Mouse (Mus musculus) kidney, embryonic 16.5 days (tissue): Measurements from ENCODE around the gene Atp6v1g2. TPM values are rescaled to one million over a fixed set of nuclear protein-coding genes. Genes with fewer than 3 reads are reported as not detected.
"Not testable (repeated sequence)": the region's sequence is repeated elsewhere in the genome, so short reads cannot be mapped to it uniquely, and the experiment has no call there.

Source experiments
- ATAC-seq: fragments of 200-750 bp; cut with Nextera tagmentation; 2 replicates; pipeline ENCODE4 v1.8.0; 2017; ENCODE audit warnings: moderate TSS enrichment; ENCODE audit not compliant: low FRiP score, low TSS enrichment
- H3K27ac ChIP-seq: fragments of 300-500 bp; sonication (generic); 2 replicates; pipeline ENCODE4 v1.5.1; 2014; ENCODE audit warnings: low read length
- H3K27me3 ChIP-seq: fragments of 300-500 bp; sonication (generic); 2 replicates; pipeline ENCODE4 v1.6.1; 2014; ENCODE audit warnings: low read length, control low read depth, mixed read lengths; ENCODE audit not compliant: insufficient read depth
- H3K36me3 ChIP-seq: fragments of 300-500 bp; sonication (generic); 2 replicates; pipeline ENCODE4 v1.6.1; 2014; ENCODE audit warnings: low read length, control low read depth, mixed read lengths; ENCODE audit not compliant: insufficient read depth
- H3K4me1 ChIP-seq: fragments of 300-500 bp; sonication (generic); 2 replicates; pipeline ENCODE4 v1.6.1; 2014; ENCODE audit warnings: low read length, control low read depth, mixed read lengths; ENCODE audit not compliant: insufficient read depth
- H3K4me2 ChIP-seq: fragments of 300-500 bp; sonication (generic); replicated peaks from 2 replicates; pipeline ENCODE4 v1.6.1; 2014; ENCODE audit warnings: low read depth, low read length
- H3K4me3 ChIP-seq: fragments of 300-500 bp; sonication (generic); 2 replicates; pipeline ENCODE4 v1.5.1; 2014; ENCODE audit warnings: mild to moderate bottlenecking, low read length
- H3K9ac ChIP-seq: fragments of 300-500 bp; sonication (generic); replicated peaks from 2 replicates; pipeline ENCODE4 v1.6.1; 2014; ENCODE audit warnings: low read length
- H3K9me3 ChIP-seq: fragments of 300-500 bp; sonication (generic); 2 replicates; pipeline ENCODE4 v1.6.1; 2016; ENCODE audit warnings: low read length, control low read depth
- WGBS: fragments of 180-500 bp; shearing (Covaris S2); extraction: QIAGEN DNeasy Blood & Tissue Kit; methylation state at CpG from one replicate; pipeline ENCODE4 v1.1.7; 2014; 5-methylcytosine and 5-hydroxymethylcytosine counted together
- polyA plus RNA-seq: library from polyadenylated mRNA; unstranded; fragments of >200 nt; fragmentation: Nextera tagmentation; extraction: Ambion mirVana; gene quantifications from 2 replicates; pipeline ENCODE4 v1.2.1, GENCODE M21; 2015

Gene Atp6v1g2
- polyA plus RNA-seq, 1 experiment from 2014 or later, result 5.8 TPM

DNA sequence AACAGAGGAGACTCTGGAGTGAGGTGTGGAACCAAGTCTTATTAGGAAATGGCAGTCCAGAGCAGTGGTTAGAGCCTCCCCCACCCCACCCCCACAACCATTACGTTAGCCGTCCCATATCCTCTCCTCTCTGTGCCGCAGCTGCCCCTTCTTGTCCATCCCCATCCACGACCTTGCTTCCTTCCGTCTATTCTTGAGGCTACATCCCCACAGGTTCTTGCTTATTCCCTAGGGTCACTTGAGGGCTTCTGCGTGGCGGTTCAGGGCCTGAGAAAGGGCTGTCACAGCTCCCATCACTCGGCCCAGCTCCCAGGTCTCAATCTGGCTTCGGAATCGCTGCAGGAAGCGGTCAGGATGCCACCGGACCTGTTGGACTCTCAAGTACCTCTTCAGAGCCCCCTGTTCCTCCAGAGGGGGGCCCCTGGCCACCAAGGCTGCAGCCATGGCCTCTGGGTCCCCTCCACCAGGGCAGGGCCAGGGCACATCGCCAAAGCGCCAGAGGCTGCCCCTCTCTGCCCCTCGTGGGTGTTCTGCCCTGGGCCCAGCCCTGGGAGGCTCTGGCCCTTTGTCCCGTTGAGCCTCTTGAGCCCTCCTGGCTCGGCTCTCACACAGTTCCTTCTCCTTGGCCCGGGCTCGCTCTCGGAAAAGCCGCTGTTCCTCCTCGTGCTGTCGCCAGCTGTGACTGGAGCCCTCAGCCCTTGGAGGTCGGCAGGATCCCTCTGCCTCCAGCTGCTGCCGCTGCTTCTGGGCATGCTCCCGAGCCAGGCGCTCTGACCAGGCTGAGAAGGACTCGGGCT lies 13.1 kb upstream of the Atp6v1g2 start, which contains the start of gene Gm16181:
Gene Gm16181 (plus strand): TSS at position 679 of the 797 bp plus-strand sequence.
- Histone ChIP-seq H3K4me2 (no peak within 1 kb of the TSS), H3K27ac (peak within 1 kb of the TSS; percentile 56), H3K4me3 (no peak within 1 kb of the TSS), H3K9me3 (no peaks in the 10 kb centered on the region), H3K9ac (peak within 1 kb of the TSS; percentile 17; the same call in 1 of the 2 replicates), H3K36me3 (peaks cover 15% of the 10 kb centered on the region), H3K27me3 (no peaks in the 10 kb centered on the region), H3K4me1 (peaks cover 9% of the 10 kb centered on the region)
- 68% methylated on average over 28 of the region's 28 CpGs for WGBS
- ATAC-seq, result no peak; the same call in 1 of the 2 replicates

DNA sequence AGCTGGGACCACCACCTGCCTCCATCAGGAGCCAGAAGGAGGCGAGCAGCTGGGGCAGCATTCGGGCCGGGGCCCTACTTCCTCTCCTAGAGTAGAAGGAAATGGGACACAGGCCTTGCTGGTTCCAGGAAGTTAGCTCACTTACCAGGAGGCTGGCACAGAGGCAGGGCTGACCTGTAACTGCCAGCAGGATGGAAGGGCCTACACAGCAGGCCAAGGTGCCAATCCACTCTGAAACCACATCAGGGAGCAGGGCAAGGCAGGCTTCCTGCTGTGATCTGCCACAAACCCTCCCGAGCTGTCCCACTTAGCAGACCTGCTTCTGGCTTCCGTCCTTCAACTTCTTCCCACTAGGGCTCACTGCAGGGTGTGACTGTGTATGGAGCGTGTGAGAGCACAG lies 11.2 kb upstream of the Atp6v1g2 start:
- Histone ChIP-seq H3K36me3 (peaks cover 15% of the 10 kb centered on the region), H3K27me3 (no peaks in the 10 kb centered on the region), H3K9ac (no peak overlapping the region), H3K4me2 (no peak overlapping the region), H3K4me3 (no peak overlapping the region), H3K27ac (no peak overlapping the region), H3K9me3 (no peaks in the 10 kb centered on the region), H3K4me1 (peaks cover 9% of the 10 kb centered on the region)
- WGBS, result 67% methylated on average over 6 of the region's 6 CpGs
- ATAC-seq, result no peak

DNA sequence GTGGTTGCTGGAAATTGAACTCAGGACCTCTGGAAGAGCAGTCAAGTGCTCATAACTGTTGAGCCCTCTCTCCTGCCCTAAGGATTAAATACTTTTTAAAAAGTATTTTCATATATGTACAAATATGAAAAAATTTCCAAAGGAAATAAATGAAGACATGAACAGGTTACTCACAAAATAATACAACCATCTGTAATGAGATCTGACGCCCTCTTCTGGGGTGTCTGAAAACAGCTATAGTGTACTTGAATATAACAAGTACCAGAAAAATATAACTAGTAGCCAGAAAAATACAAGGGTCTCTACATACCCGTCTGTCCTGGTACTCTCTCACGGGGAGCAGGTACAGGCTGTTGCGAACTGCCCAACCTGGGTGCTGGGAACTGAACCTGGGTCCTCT lies 8.8 kb upstream of the Atp6v1g2 start:
- Histone ChIP-seq H3K27ac (no peak overlapping the region), H3K36me3 (peaks cover 22% of the 10 kb centered on the region), H3K4me3 (no peak overlapping the region), H3K4me2 (no peak overlapping the region), H3K27me3 (no peaks in the 10 kb centered on the region), H3K9me3 (no peaks in the 10 kb centered on the region), H3K9ac (no peak overlapping the region), H3K4me1 (peaks cover 9% of the 10 kb centered on the region)
- WGBS, result 89% methylated on average over 4 of the region's 4 CpGs
- no peak for ATAC-seq

DNA sequence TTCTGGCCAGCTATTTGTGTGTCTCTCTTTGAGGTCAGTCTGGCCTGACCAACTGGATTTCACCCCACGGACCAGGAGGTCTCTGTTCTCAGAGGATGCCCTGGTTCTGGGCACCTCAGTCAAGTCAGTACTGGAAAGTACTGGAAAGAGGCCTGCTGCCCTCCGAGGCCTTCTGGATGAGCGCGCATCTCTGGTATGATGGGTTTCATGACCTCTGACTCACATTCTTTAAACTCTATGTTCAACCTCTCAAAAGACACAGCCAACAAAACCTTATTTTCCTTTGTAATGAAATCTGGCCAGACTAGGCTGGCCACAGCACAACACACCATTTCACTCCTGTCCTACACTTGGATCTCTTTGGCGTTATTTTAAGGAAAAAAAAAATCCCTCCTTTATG lies 8.0 kb upstream of the Atp6v1g2 start:
- no peaks in the 10 kb centered on the region for H3K9me3 ChIP-seq
- no peak overlapping the region for H3K4me2 ChIP-seq
- WGBS, result 91% methylated on average over 5 of the region's 5 CpGs
- no peak overlapping the region for H3K4me3 ChIP-seq
- H3K27ac ChIP-seq, result no peak overlapping the region
- ATAC-seq, result no peak
- no peaks in the 10 kb centered on the region for H3K27me3 ChIP-seq
- H3K9ac ChIP-seq, result no peak overlapping the region
- 0 out of 2 replicates have a peak, but pooled peaks cover 5% of the 10 kb centered on the region for H3K4me1 ChIP-seq
- H3K36me3 ChIP-seq, result peaks cover 19% of the 10 kb centered on the region

DNA sequence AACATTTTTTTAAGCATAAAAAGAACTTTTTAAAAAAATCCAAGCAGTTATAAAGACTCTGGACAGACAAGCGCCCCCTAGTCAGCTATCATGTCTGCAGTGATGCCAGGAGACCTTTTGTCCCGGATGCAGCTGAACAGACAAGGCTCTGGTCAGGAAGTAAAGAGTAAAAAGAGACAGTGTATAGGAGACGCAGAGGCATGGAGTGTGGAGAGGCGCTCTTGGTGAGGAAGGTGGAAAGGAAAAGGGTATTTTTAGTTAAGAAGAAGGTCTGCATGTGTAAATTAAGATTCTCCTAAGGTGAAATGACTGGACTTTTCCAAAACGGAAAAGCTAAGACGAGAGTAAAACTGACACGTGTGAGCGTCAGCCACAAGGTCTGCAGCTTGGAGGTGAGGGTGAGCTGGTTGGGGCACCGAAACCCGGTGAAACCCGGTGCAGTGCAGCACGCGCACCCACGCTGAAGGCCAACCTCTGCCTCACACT lies 6.9 kb upstream of the Atp6v1g2 start:
- no peak for ATAC-seq
- Histone ChIP-seq H3K4me3 (no peak overlapping the region), H3K27ac (peak overlapping the region; percentile 11; the same call in 1 of the 2 replicates), H3K4me1 (peaks cover 6% of the 10 kb centered on the region; the same call in 1 of the 2 replicates), H3K9ac (no peak overlapping the region), H3K27me3 (no peaks in the 10 kb centered on the region), H3K4me2 (no peak overlapping the region), H3K9me3 (no peaks in the 10 kb centered on the region), H3K36me3 (peaks cover 19% of the 10 kb centered on the region)
- 82% methylated on average over 14 of the region's 14 CpGs for WGBS

DNA sequence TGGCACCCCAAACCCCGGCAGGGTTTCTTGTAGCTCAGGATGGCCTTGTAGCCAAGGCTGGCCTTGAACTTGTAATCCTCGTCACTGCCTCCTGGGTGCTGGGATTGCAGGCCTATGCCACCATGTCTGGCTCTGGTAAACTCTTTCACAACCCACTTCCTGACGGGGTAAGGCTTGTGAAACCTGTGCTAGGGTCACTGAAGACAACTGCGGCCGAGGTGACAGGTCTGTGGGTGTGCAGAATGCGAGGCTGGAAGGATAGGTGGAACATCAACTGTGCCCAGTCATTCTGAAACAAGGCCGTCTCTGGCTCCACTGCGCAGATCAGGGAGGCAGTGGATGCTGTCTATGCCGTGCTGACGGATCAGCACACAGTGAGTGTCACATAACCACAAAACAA lies 2.4 kb upstream of the Atp6v1g2 start:
- Histone ChIP-seq H3K9me3 (no peaks in the 10 kb centered on the region), H3K36me3 (peaks cover 16% of the 10 kb centered on the region), H3K27me3 (no peaks in the 10 kb centered on the region), H3K27ac (no peak overlapping the region), H3K4me2 (no peak overlapping the region), H3K4me3 (no peak overlapping the region), H3K4me1 (peaks cover 37% of the 10 kb centered on the region), H3K9ac (no peak overlapping the region)
- WGBS, result 90% methylated on average over 10 of the region's 10 CpGs
- ATAC-seq, result no peak

DNA sequence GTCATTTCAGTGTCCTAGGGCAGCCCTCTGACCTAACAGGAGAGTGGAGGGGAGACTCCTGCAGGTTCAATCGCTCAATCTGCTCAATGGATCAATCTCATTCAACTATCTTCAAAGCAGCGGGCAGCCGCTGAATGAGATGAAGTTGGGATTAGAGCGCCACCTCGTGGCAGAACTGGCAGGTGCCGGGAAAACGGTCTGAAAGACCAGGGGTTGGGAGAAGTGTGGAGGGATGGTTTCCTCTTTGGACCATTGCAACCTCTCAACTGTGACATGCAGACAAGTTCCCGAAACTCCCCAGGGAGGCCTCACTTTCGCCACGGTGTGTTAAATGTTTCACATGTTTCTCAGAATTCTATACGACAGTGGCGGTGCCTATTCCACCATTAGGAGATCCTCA lies 1.4 kb upstream of the Atp6v1g2 start:
- no peaks in the 10 kb centered on the region for H3K27me3 ChIP-seq
- H3K4me3 ChIP-seq, result no peak overlapping the region
- H3K36me3 ChIP-seq, result peaks cover 16% of the 10 kb centered on the region
- no peak for ATAC-seq
- no peaks in the 10 kb centered on the region for H3K9me3 ChIP-seq
- H3K4me2 ChIP-seq, result peak overlapping the region; percentile 23; the same call in 1 of the 2 replicates
- peaks cover 40% of the 10 kb centered on the region for H3K4me1 ChIP-seq
- 9% methylated on average over 12 of the region's 12 CpGs for WGBS
- H3K9ac ChIP-seq, result no peak overlapping the region
- H3K27ac ChIP-seq, result peak overlapping the region; percentile 70; the same call in 1 of the 2 replicates

DNA sequence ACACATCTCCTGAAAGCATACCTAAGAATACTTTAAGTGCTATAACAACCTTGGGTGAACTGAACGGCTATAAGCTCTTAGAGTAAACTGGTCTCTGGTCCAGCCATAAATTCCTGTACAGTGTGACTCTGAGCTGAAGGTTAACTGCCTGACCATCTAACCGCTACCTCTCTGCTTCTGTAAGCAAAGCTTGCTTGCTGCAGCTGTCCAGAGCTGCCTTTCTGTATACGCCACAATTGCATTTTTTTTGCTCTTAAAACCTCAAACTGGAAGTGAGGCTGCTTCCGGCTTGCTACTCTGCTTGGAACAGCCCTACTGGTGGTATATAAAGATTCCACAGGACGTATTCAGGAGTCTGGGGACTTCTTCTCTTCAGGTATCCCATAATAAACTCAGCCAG lies 801 bp upstream of the Atp6v1g2 start:
- H3K4me2 ChIP-seq, result peak overlapping the region; percentile 23; the same call in 1 of the 2 replicates
- no peaks in the 10 kb centered on the region for H3K9me3 ChIP-seq
- no peak overlapping the region for H3K4me3 ChIP-seq
- peaks cover 16% of the 10 kb centered on the region for H3K36me3 ChIP-seq
- H3K27me3 ChIP-seq, result no peaks in the 10 kb centered on the region
- H3K4me1 ChIP-seq, result peaks cover 40% of the 10 kb centered on the region
- no peak for ATAC-seq
- peak overlapping the region; percentile 70 for H3K27ac ChIP-seq
- peak overlapping the region; percentile 8; the same call in 1 of the 2 replicates for H3K9ac ChIP-seq
- 57% methylated on average over 5 of the region's 5 CpGs for WGBS

DNA sequence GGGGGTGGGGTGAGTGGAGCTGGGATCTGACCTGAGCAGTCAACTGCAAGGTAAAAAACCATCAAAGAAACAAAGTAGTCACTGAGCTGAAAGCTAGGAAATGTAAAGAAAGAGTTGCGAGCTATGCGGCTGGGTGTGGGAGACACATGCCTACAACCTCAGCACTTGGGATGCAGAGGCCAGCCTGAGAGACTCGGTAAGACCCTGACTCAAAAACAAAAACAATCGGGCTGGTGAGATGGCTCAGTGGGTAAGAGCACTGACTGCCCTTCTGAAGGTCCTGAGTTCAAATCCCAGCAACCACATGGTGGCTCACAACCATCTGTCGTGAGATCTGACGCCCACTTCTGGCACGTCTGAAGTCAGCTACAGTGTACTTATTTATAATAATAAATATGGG lies 630 bp downstream of the Atp6v1g2 start:
- ATAC-seq, H3K27me3 ChIP-seq, H3K9me3 ChIP-seq: not testable (repeated sequence)
- Histone ChIP-seq H3K9ac (peak overlapping the region; percentile 84; the same call in 1 of the 2 replicates), H3K4me3 (peak overlapping the region; percentile 60), H3K4me2 (peak overlapping the region; percentile 84), H3K36me3 (peaks cover 15% of the 10 kb centered on the region), H3K4me1 (peaks cover 40% of the 10 kb centered on the region), H3K27ac (peak overlapping the region; percentile 70)
- WGBS, result 82% methylated on average over 7 of the region's 7 CpGs

DNA sequence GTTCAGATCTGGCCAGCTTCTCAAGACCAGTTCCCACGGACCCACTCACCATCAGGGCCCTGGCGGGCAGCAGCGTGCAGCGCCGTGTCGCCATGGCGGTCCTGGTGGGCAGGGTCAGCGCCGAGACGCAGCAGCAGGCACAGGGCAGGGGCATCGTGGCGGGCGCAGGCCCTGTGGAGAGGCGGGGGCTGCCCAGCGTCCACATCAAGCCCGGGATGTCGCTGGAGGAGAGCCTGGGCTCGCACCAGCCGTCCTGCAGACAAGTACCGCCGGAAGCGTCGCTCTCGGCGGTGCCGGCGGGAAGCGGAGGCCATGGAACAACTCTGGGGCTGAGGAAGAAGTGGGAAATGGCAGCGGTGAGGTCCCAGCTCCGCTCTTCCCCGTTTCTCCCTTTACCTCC lies 1.4 kb downstream of the Atp6v1g2 start:
- H3K9ac ChIP-seq, result peak overlapping the region; percentile 84
- H3K4me3 ChIP-seq, result peak overlapping the region; percentile 60
- peak overlapping the region; percentile 96 for H3K27ac ChIP-seq
- 3% methylated on average over 28 of the region's 31 CpGs for WGBS
- H3K4me2 ChIP-seq, result peak overlapping the region; percentile 84
- peaks cover 6% of the 10 kb centered on the region; the same call in 1 of the 2 replicates for H3K36me3 ChIP-seq
- ATAC-seq, result no peak; the same call in 1 of the 2 replicates
- H3K9me3 ChIP-seq, result no peaks in the 10 kb centered on the region
- H3K4me1 ChIP-seq, result peaks cover 39% of the 10 kb centered on the region
- H3K27me3 ChIP-seq, result no peaks in the 10 kb centered on the region
